Mouse (Mus musculus): Measurements from ENCODE around the gene Hhip. TPM values are rescaled to one million over a fixed set of nuclear protein-coding genes. Genes with fewer than 3 reads are reported as not detected.
"Not testable (repeated sequence)": the region's sequence is repeated elsewhere in the genome, so short reads cannot be mapped to it uniquely, and the experiment has no call there.

The Hhip gene
- polyA plus RNA-seq, 1 experiment from 2014 or later, result 1.9 TPM

DNA sequence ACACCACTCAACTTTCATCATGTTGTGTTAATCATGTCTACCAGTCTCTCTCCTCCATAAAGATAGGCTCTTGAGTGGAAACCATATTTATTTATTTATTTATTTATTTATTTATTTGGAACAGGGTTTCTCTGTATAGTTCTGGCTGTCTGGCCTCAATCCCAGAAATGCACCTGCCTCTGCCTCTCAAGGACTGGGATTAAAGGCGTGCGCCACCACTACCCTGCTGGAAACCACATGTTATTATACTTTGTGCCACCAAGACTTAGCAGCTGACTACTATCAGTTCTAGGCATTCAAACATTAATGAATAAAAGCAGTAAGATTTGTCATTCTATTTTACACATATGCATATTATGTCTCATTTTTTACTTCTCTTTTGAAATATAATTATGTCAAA is 42.0 kb downstream of the Hhip start:
- H3K36me3 ChIP-seq (ENCODE audit: control insufficient read depth, insufficient read depth, low read length), result no peaks in the 10 kb centered on the region
- H3K4me2 ChIP-seq (ENCODE audit: low read depth, low read length, severe bottlenecking), result no peak overlapping the region
- no peak overlapping the region for H3K9ac ChIP-seq (ENCODE audit: low read length)
- H3K9me3 ChIP-seq (ENCODE audit: control insufficient read depth, low read length), result no peaks in the 10 kb centered on the region
- no peaks in the 10 kb centered on the region for H3K4me1 ChIP-seq (replicated peaks; ENCODE audit: control insufficient read depth, insufficient read depth, low read length)
- H3K27ac ChIP-seq (ENCODE audit: low read depth, low read length), result no peak overlapping the region
- DNase-seq (ENCODE audit: low spot score) (no peak), ATAC-seq (replicated peaks; ENCODE audit: low FRiP score) (no peak)
- no peak overlapping the region for H3K4me3 ChIP-seq (ENCODE audit: low read depth, low read length)
- H3K27me3 ChIP-seq (ENCODE audit: control insufficient read depth, insufficient read depth, low read length), result no peaks in the 10 kb centered on the region
- WGBS, result 98% methylated on average over 2 of the region's 2 CpGs

DNA sequence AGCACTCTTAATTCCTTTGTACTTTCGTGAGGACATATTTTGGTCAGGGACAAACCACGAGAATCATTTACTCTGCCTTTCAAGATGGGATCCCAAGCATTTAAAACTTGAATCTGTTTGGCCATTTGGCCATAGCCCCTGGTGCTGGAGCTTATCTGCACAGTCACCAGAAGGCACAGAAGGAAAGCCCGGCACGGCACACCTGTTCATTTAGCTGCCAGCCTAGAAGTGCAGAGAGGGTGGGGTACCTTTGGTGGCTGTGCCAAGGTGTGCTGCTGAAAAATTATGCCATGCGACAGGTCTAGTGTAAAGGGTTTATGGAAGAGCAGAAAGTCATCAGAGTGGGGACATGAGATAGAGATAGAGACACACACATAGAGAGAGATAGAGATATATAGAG is 53.4 kb downstream of the Hhip start:
- no peak for DNase-seq (ENCODE audit: low spot score)
- Histone ChIP-seq H3K27me3 (ENCODE audit: control insufficient read depth, insufficient read depth, low read length) (no peaks in the 10 kb centered on the region), H3K4me2 (ENCODE audit: low read depth, low read length, severe bottlenecking) (no peak overlapping the region), H3K4me1 (replicated peaks; ENCODE audit: control insufficient read depth, insufficient read depth, low read length) (no peaks in the 10 kb centered on the region), H3K4me3 (ENCODE audit: low read depth, low read length) (no peak overlapping the region), H3K27ac (ENCODE audit: low read depth, low read length) (no peak overlapping the region), H3K9me3 (ENCODE audit: control insufficient read depth, low read length) (no peaks in the 10 kb centered on the region), H3K36me3 (ENCODE audit: control insufficient read depth, insufficient read depth, low read length) (no peaks in the 10 kb centered on the region), H3K9ac (ENCODE audit: low read length) (no peak overlapping the region)
- no peak for ATAC-seq (replicated peaks; ENCODE audit: low FRiP score)
- 83% methylated on average over 5 of the region's 5 CpGs for WGBS

DNA sequence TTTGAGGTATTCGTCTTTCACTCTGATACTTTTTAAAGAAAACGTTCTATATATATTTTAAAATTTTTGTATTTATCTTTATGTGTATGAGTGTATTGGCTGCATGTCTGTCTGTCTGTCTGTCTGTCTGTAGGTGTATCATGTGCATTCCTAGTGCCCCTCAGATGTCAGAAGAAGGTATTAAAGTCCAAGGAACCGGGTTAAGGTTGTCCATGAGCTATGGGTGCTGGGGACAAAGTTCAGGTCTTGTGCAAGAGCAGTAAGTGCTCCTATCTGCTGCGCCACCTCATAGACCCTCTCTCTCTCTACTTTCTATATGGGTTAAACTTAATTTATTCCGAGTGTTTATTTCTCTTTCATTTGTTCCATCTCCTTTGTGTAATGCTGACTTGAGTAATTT is 55.5 kb downstream of the Hhip start:
- Histone ChIP-seq H3K9ac (ENCODE audit: low read length) (no peak overlapping the region), H3K36me3 (ENCODE audit: control insufficient read depth, insufficient read depth, low read length) (no peaks in the 10 kb centered on the region), H3K9me3 (ENCODE audit: control insufficient read depth, low read length) (no peaks in the 10 kb centered on the region), H3K4me3 (ENCODE audit: low read depth, low read length) (no peak overlapping the region), H3K27me3 (ENCODE audit: control insufficient read depth, insufficient read depth, low read length) (no peaks in the 10 kb centered on the region), H3K4me2 (ENCODE audit: low read depth, low read length, severe bottlenecking) (no peak overlapping the region), H3K4me1 (replicated peaks; ENCODE audit: control insufficient read depth, insufficient read depth, low read length) (peaks cover 4% of the 10 kb centered on the region; the same call in 1 of the 2 replicates), H3K27ac (ENCODE audit: low read depth, low read length) (no peak overlapping the region)
- WGBS, result 88% methylated on average over 5 of the region's 5 CpGs
- ATAC-seq (replicated peaks; ENCODE audit: low FRiP score) (no peak), DNase-seq (ENCODE audit: low spot score) (no peak)

DNA sequence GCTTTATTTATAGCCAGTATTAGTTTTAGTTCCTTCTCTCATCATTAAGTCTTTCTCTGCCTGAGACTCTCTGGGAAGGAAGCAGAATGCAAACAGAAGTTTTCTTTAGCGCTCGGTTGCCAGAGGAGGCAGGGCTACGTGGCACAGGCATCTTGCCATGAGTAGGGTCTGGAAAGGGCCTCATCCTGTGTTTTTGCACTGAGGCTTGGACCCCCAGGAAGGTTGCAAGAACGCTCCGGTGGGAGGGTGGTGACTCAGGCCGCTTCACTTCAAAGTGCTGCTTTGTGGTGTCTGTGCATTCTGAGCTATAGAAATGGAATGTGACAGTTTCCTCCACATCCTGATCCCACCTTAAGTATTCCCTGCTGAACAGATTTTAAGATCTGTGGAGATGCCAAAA is 62.7 kb downstream of the Hhip start:
- H3K36me3 ChIP-seq (ENCODE audit: control insufficient read depth, insufficient read depth, low read length), result no peaks in the 10 kb centered on the region
- DNase-seq (ENCODE audit: low spot score) (no peak), ATAC-seq (replicated peaks; ENCODE audit: low FRiP score) (no peak)
- H3K27ac ChIP-seq (ENCODE audit: low read depth, low read length), result no peak overlapping the region
- H3K4me1 ChIP-seq (replicated peaks; ENCODE audit: control insufficient read depth, insufficient read depth, low read length), result peaks cover 4% of the 10 kb centered on the region; the same call in 1 of the 2 replicates
- H3K9ac ChIP-seq (ENCODE audit: low read length), result no peak overlapping the region
- H3K4me2 ChIP-seq (ENCODE audit: low read depth, low read length, severe bottlenecking), result no peak overlapping the region
- no peaks in the 10 kb centered on the region for H3K9me3 ChIP-seq (ENCODE audit: control insufficient read depth, low read length)
- no peak overlapping the region for H3K4me3 ChIP-seq (ENCODE audit: low read depth, low read length)
- peaks cover 2% of the 10 kb centered on the region; the same call in 1 of the 2 replicates for H3K27me3 ChIP-seq (ENCODE audit: control insufficient read depth, insufficient read depth, low read length)
- 70% methylated on average over 6 of the region's 6 CpGs for WGBS

DNA sequence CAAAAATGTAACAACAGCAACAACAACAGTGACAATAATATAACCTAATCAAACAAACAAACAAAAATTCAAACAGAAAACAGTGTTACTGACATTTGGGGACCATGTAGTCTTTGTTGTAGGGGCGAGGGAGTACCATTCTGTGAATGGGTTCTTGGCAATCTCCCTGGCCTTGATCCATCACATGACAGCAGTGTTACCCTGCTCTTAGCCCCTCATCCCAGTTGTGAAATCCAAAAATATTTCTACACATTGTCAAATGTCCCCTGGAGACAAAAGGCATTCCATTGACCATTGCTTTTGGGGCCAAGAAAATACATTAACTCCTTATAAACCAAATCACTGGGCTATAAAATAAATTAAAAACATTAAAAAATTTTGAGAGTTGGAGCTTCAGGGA is 64.3 kb downstream of the Hhip start:
- Histone ChIP-seq H3K36me3 (ENCODE audit: control insufficient read depth, insufficient read depth, low read length) (no peaks in the 10 kb centered on the region), H3K9ac (ENCODE audit: low read length) (no peak overlapping the region), H3K4me3 (ENCODE audit: low read depth, low read length) (no peak overlapping the region), H3K27me3 (ENCODE audit: control insufficient read depth, insufficient read depth, low read length) (peaks cover 2% of the 10 kb centered on the region; the same call in 1 of the 2 replicates), H3K27ac (ENCODE audit: low read depth, low read length) (no peak overlapping the region), H3K4me1 (replicated peaks; ENCODE audit: control insufficient read depth, insufficient read depth, low read length) (peaks cover 4% of the 10 kb centered on the region; the same call in 1 of the 2 replicates), H3K4me2 (ENCODE audit: low read depth, low read length, severe bottlenecking) (no peak overlapping the region), H3K9me3 (ENCODE audit: control insufficient read depth, low read length) (no peaks in the 10 kb centered on the region)
- ATAC-seq (replicated peaks; ENCODE audit: low FRiP score), result 0 out of 2 replicates have a peak, but pooled peaks have one; percentile 8
- DNase-seq (ENCODE audit: low spot score), result no peak
- 89% methylated on average over 1 of the region's 1 CpGs for WGBS

DNA sequence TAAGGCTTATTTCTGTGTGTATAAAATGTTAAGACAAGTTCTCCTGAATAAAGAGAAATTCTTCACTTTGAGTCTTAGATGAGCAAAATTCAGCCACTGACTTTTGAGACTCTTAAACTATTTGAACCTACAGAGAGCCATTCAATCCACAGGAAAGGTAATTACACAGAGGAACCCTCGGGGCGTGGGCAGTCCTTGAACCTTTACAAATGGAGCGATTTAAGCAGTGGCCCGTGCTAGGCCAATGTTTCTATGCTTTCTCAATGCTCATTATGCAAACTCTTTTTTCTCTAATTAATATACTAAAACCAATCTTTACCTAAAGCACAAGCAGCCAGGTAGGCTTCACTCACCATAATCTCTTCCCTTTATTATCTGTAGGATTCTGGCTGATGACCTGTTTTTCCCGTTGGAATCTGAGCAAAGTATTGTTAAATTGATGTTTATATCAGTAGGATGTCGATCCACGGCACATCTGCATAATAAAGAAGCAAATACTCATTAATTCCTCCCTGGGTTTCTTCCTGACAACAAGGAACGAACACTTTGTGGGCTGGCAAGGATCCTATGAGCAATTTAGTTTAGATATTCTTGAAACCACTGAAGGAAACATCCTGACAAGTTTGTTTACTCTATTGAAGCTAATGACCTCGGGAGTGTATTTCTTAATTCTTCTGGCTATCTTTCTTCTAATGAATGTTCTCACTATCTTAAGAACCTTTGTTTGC is 65.5 kb downstream of the Hhip start:
- WGBS, result 24% methylated on average over 9 of the region's 9 CpGs
- Histone ChIP-seq H3K4me1 (replicated peaks; ENCODE audit: control insufficient read depth, insufficient read depth, low read length) (no peaks in the 10 kb centered on the region), H3K9ac (ENCODE audit: low read length) (no peak overlapping the region), H3K4me2 (ENCODE audit: low read depth, low read length, severe bottlenecking) (no peak overlapping the region), H3K9me3 (ENCODE audit: control insufficient read depth, low read length) (no peaks in the 10 kb centered on the region), H3K4me3 (ENCODE audit: low read depth, low read length) (no peak overlapping the region), H3K27ac (ENCODE audit: low read depth, low read length) (no peak overlapping the region), H3K36me3 (ENCODE audit: control insufficient read depth, insufficient read depth, low read length) (no peaks in the 10 kb centered on the region), H3K27me3 (ENCODE audit: control insufficient read depth, insufficient read depth, low read length) (peaks cover 2% of the 10 kb centered on the region; the same call in 1 of the 2 replicates)
- DNase-seq (ENCODE audit: low spot score) (peak; percentile 56), ATAC-seq (replicated peaks; ENCODE audit: low FRiP score) (peak; percentile 75; the same call in 1 of the 2 replicates)

DNA sequence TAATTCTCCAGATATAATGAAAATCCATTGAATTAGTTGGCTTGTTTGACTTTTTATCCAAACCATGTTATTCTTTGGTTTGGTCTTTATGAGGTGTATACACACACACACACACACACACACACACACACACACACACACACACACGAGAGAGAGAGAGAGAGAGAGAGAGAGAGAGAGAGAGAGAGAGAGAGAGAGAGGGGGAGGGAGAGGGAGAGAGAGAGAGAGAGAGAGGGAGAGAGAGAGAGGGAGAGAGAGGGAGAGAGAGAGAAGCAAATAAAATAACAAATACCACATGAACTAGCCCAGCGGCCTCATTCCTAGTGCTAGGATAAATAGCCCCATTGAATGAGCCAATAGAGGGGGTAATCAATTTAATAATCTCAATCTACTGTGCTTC is 66.4 kb downstream of the Hhip start:
- H3K9me3 ChIP-seq (ENCODE audit: control insufficient read depth, low read length); H3K27me3 ChIP-seq (ENCODE audit: control insufficient read depth, insufficient read depth, low read length); H3K4me3 ChIP-seq (ENCODE audit: low read depth, low read length); H3K27ac ChIP-seq (ENCODE audit: low read depth, low read length); H3K9ac ChIP-seq (ENCODE audit: low read length); H3K4me2 ChIP-seq (ENCODE audit: low read depth, low read length, severe bottlenecking); DNase-seq (ENCODE audit: low spot score); H3K36me3 ChIP-seq (ENCODE audit: control insufficient read depth, insufficient read depth, low read length); H3K4me1 ChIP-seq (replicated peaks; ENCODE audit: control insufficient read depth, insufficient read depth, low read length); ATAC-seq (replicated peaks; ENCODE audit: low FRiP score): not testable (repeated sequence)
- WGBS, result 84% methylated on average over 1 of the region's 2 CpGs

DNA sequence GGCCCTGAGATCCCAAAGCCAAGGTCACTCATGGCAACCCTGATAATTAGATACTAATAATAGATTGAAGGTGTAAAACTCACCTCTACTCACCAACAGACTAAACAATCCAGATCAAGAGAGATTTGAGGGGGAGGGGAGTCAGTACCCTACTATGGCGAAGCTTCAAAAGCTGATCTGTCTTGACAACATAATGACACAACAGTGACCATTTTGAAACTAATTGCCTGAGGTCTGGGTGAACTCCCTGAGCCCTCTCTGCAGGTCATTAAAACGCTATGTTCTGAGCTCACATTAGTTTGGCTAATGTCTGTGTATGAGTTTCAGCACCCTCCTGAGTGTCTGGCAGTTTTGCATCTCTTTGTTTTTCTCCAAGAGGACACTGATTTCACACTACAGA is 72.9 kb downstream of the Hhip start:
- Histone ChIP-seq H3K4me1 (replicated peaks; ENCODE audit: control insufficient read depth, insufficient read depth, low read length) (no peaks in the 10 kb centered on the region; the same call in 1 of the 2 replicates), H3K9me3 (ENCODE audit: control insufficient read depth, low read length) (no peaks in the 10 kb centered on the region), H3K4me3 (ENCODE audit: low read depth, low read length) (no peak overlapping the region), H3K27me3 (ENCODE audit: control insufficient read depth, insufficient read depth, low read length) (no peaks in the 10 kb centered on the region), H3K9ac (ENCODE audit: low read length) (no peak overlapping the region), H3K36me3 (ENCODE audit: control insufficient read depth, insufficient read depth, low read length) (no peaks in the 10 kb centered on the region), H3K4me2 (ENCODE audit: low read depth, low read length, severe bottlenecking) (no peak overlapping the region), H3K27ac (ENCODE audit: low read depth, low read length) (no peak overlapping the region)
- ATAC-seq (replicated peaks; ENCODE audit: low FRiP score) (0 out of 2 replicates have a peak, but pooled peaks have one; percentile 12), DNase-seq (ENCODE audit: low spot score) (no peak)
- 54% methylated on average over 2 of the region's 2 CpGs for WGBS

DNA sequence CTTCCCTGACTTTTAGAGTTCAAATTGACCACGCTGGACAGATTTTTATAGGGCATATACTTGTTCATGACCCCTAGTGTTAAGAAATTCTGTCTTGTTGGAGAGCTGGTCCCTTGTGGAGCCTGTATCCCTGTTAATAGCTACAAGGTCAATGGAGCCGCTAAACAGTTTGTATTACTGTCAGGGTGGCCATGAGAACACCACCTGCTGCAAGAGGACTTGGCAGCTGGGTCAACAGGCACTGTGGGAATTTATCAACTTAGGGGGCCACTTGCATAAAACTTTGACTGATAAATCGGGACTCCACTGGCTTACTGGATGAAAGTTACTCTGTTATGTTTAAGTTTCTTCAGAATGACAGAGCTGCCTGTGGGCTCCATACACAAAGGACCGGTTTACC is 75.7 kb downstream of the Hhip start:
- WGBS, result 71% methylated on average over 4 of the region's 4 CpGs
- H3K27ac ChIP-seq (ENCODE audit: low read depth, low read length), result no peak overlapping the region
- H3K9me3 ChIP-seq (ENCODE audit: control insufficient read depth, low read length), result no peaks in the 10 kb centered on the region
- no peaks in the 10 kb centered on the region for H3K27me3 ChIP-seq (ENCODE audit: control insufficient read depth, insufficient read depth, low read length)
- no peak for ATAC-seq (replicated peaks; ENCODE audit: low FRiP score)
- H3K4me1 ChIP-seq (replicated peaks; ENCODE audit: control insufficient read depth, insufficient read depth, low read length), result no peaks in the 10 kb centered on the region; the same call in 1 of the 2 replicates
- no peaks in the 10 kb centered on the region for H3K36me3 ChIP-seq (ENCODE audit: control insufficient read depth, insufficient read depth, low read length)
- H3K4me2 ChIP-seq (ENCODE audit: low read depth, low read length, severe bottlenecking), result no peak overlapping the region
- H3K4me3 ChIP-seq (ENCODE audit: low read depth, low read length), result no peak overlapping the region
- H3K9ac ChIP-seq (ENCODE audit: low read length), result no peak overlapping the region
- no peak for DNase-seq (ENCODE audit: low spot score)
